Mouse (Mus musculus) midbrain, embryonic 14.5 days (tissue): ENCODE results near the gene Prrt1. TPM values are rescaled to one million over a fixed set of nuclear protein-coding genes. Genes with fewer than 3 reads are reported as not detected.

Source experiments
- ATAC-seq: fragments of 200-750 bp; cut with Nextera tagmentation; 2 replicates; pipeline ENCODE4 v1.8.0; 2017; ENCODE audit warnings: moderate number of reproducible peaks, moderate library complexity; ENCODE audit not compliant: low FRiP score, low TSS enrichment
- DNase-seq: peaks from one replicate; pipeline ENCODE4 v3.0.0-alpha.2; 2015
- H3K27ac ChIP-seq: fragments of 300-500 bp; sonication (generic); replicated peaks from 2 replicates; pipeline ENCODE4 v1.5.1; 2014; ENCODE audit warnings: mild to moderate bottlenecking, low read depth, low read length, moderate library complexity
- H3K27me3 ChIP-seq: fragments of 300-500 bp; sonication (generic); 2 replicates; pipeline ENCODE4 v1.6.1; 2014; ENCODE audit warnings: low read length, control low read depth, mixed read lengths; ENCODE audit not compliant: control insufficient read depth, insufficient read depth
- H3K36me3 ChIP-seq: fragments of 300-500 bp; sonication (generic); 2 replicates; pipeline ENCODE4 v1.6.1; 2014; ENCODE audit warnings: low read length, control low read depth; ENCODE audit not compliant: control insufficient read depth, insufficient read depth
- H3K4me1 ChIP-seq: fragments of 300-500 bp; sonication (generic); 2 replicates; pipeline ENCODE4 v1.6.1; 2014; ENCODE audit warnings: mild to moderate bottlenecking, antibody characterized with exemption, low read length, control low read depth; ENCODE audit not compliant: control insufficient read depth, insufficient read depth
- H3K4me2 ChIP-seq: fragments of 300-500 bp; sonication (generic); 2 replicates; pipeline ENCODE4 v1.6.1; 2014; ENCODE audit warnings: mild to moderate bottlenecking, low read length, moderate library complexity
- H3K4me3 ChIP-seq: fragments of 300-500 bp; sonication (generic); replicated peaks from 2 replicates; pipeline ENCODE4 v1.5.1; 2014; ENCODE audit warnings: low read depth, low read length
- H3K9ac ChIP-seq: fragments of 300-500 bp; sonication (generic); replicated peaks from 2 replicates; pipeline ENCODE4 v1.6.1; 2014; ENCODE audit warnings: mild to moderate bottlenecking, low read length, moderate library complexity
- H3K9me3 ChIP-seq: fragments of 300-500 bp; sonication (generic); 2 replicates; pipeline ENCODE4 v1.6.1; 2016; ENCODE audit warnings: low read length, control low read depth, mixed read lengths; ENCODE audit not compliant: control insufficient read depth
- whole genome bisulfite sequencing: fragments of 180-500 bp; shearing (Covaris S2); extraction: QIAGEN DNeasy Blood & Tissue Kit; methylation state at CpG from one replicate; pipeline ENCODE4 v1.1.7; 2014; 5-methylcytosine and 5-hydroxymethylcytosine counted together
- polyA plus RNA-seq: library from polyadenylated mRNA; unstranded; fragments of >200 nt; fragmentation: Nextera tagmentation; extraction: Ambion mirVana; gene quantifications from 2 replicates; pipeline ENCODE4 v1.2.1, GENCODE M21; 2014

Prrt1 gene
- polyA plus RNA-seq, 1 experiment from 2014 or later, result 12.4 TPM

DNA sequence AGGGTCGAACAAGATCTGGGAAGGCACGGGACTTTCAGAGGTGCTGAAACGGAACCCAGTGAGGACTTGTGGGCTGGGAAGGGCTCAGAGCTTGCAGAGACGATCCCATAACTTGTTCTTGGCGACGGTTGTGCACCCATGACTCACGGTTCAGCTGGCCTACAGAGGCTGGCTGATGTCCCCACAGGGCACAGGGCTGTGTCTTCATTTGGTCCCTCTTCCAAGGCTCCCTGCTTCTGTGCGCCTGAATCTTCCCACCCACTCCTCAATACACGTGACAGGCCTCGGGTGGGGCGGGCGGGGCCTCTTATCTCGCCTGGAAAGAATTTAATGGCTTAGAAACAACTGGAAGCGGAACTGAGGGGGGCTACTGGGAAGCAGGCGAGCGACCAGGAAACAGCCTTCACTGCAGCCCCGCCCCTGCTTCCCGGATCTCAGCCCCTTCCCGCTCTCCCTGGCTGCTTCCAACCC is 31.8 kb downstream of the Prrt1 start:
- WGBS, result 14% methylated on average over 19 of the region's 19 CpGs
- Histone ChIP-seq H3K9me3 (no peaks in the 10 kb centered on the region), H3K4me1 (no peaks in the 10 kb centered on the region), H3K27ac (no peak overlapping the region), H3K4me3 (no peak overlapping the region), H3K4me2 (peak overlapping the region; percentile 22), H3K9ac (no peak overlapping the region), H3K27me3 (peaks cover 8% of the 10 kb centered on the region), H3K36me3 (no peaks in the 10 kb centered on the region)
- ATAC-seq (no peak), DNase-seq (no peak)

- Histone ChIP-seq H3K36me3 (no peaks in the 10 kb centered on the region), H3K4me3 (no peak overlapping the region), H3K27ac (no peak overlapping the region), H3K4me1 (no peaks in the 10 kb centered on the region), H3K4me2 (no peak overlapping the region), H3K9ac (no peak overlapping the region), H3K27me3 (peaks cover 8% of the 10 kb centered on the region), H3K9me3 (no peaks in the 10 kb centered on the region)
- no peak for DNase-seq
- 93% methylated on average over 1 of the region's 1 CpGs for WGBS
- ATAC-seq, result no peak
Measured at GRCm38 (mm10) chr17:34662468-34662867, 33.1 kb downstream of the Prrt1 start.

DNA sequence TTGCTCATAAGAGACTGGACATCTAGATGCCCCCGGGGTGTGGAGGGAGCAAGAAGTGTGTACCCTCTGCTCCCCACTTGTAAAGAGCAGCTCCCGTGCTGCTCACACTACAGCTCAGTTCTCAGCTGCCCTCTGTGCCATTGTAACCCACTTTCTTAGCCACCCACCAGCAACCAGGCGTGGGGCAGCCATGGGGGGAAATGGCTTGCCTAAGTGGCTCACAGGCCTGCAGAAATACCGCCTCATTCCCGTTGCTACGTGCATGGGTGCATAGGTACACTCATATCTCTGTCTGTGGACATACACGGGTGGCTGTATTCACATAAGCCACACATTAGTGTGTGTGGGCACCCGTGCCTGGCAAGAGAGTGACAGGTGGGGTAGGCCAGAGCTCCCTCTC is 33.6 kb downstream of the Prrt1 start:
- Histone ChIP-seq H3K27ac (no peak overlapping the region), H3K4me3 (no peak overlapping the region), H3K9ac (no peak overlapping the region), H3K36me3 (no peaks in the 10 kb centered on the region), H3K4me2 (no peak overlapping the region), H3K4me1 (no peaks in the 10 kb centered on the region), H3K27me3 (peaks cover 8% of the 10 kb centered on the region), H3K9me3 (no peaks in the 10 kb centered on the region)
- DNase-seq (no peak), ATAC-seq (no peak)
- 85% methylated on average over 8 of the region's 8 CpGs for WGBS

GRCm38 (mm10) chr17:34663558-34663957 is 34.2 kb downstream of the Prrt1 start:
- H3K4me2 ChIP-seq, result no peak overlapping the region
- H3K9ac ChIP-seq, result no peak overlapping the region
- H3K36me3 ChIP-seq, result no peaks in the 10 kb centered on the region
- 56% methylated on average over 1 of the region's 1 CpGs for whole genome bisulfite sequencing
- ATAC-seq (no peak), DNase-seq (no peak)
- no peak overlapping the region for H3K4me3 ChIP-seq
- no peaks in the 10 kb centered on the region for H3K4me1 ChIP-seq
- H3K27ac ChIP-seq, result no peak overlapping the region
- no peaks in the 10 kb centered on the region for H3K9me3 ChIP-seq
- H3K27me3 ChIP-seq, result peaks cover 8% of the 10 kb centered on the region

- Histone ChIP-seq H3K27ac (no peak overlapping the region), H3K9ac (no peak overlapping the region), H3K4me2 (no peak overlapping the region), H3K4me3 (no peak overlapping the region), H3K27me3 (peaks cover 8% of the 10 kb centered on the region), H3K9me3 (no peaks in the 10 kb centered on the region), H3K36me3 (no peaks in the 10 kb centered on the region), H3K4me1 (no peaks in the 10 kb centered on the region)
- 78% methylated on average over 7 of the region's 7 CpGs for WGBS
- no peak for ATAC-seq
- DNase-seq, result no peak
Measured at GRCm38 (mm10) chr17:34664472-34664871, 35.1 kb downstream of the Prrt1 start.

DNA sequence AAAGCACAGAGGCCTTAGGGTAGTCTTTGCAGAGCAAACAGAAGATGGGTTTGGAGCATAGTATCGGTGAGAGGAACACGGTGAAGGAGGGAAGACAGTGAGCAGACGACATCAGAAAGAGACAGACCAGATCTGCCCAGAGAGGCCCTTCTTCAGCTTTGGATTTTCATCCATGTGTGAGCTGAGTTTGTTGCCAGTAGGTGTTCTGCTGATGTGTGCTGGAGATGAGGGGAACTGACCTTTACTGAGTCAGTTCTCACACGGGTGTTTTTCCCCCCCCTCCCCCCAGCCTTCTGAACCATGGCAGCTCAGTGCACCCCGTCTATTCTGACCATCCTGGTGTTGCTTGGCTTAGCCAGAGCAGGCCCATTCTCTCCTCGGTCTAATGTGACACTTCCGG is 40.9 kb downstream of the Prrt1 start, which contains the start of gene Tnxb:
Gene Tnxb, plus strand, starts transcription at position 301 of the 400 bp plus-strand sequence.
- DNase-seq (no peak), ATAC-seq (no peak)
- Histone ChIP-seq H3K4me1 (peaks cover 11% of the 10 kb centered on the region; the same call in 1 of the 2 replicates), H3K4me2 (peak within 1 kb of the TSS; percentile 62), H3K27me3 (peaks cover 43% of the 10 kb centered on the region), H3K9me3 (no peaks in the 10 kb centered on the region), H3K36me3 (no peaks in the 10 kb centered on the region), H3K9ac (peak within 1 kb of the TSS; percentile 40), H3K4me3 (peak within 1 kb of the TSS; percentile 33), H3K27ac (no peak within 1 kb of the TSS)
- WGBS, result 63% methylated on average over 7 of the region's 7 CpGs

- Histone ChIP-seq H3K4me1 (peaks cover 11% of the 10 kb centered on the region; the same call in 1 of the 2 replicates), H3K4me2 (peak overlapping the region; percentile 62), H3K9ac (peak overlapping the region; percentile 40), H3K27ac (no peak overlapping the region), H3K27me3 (peaks cover 43% of the 10 kb centered on the region), H3K36me3 (no peaks in the 10 kb centered on the region), H3K4me3 (peak overlapping the region; percentile 33), H3K9me3 (no peaks in the 10 kb centered on the region)
- DNase-seq (peak; percentile 35), ATAC-seq (peak; percentile 34; the same call in 1 of the 2 replicates)
- 9% methylated on average over 93 of the region's 93 CpGs for WGBS
Measured at GRCm38 (mm10) chr17:34671151-34672066, 42.1 kb downstream of the Prrt1 start.

DNA sequence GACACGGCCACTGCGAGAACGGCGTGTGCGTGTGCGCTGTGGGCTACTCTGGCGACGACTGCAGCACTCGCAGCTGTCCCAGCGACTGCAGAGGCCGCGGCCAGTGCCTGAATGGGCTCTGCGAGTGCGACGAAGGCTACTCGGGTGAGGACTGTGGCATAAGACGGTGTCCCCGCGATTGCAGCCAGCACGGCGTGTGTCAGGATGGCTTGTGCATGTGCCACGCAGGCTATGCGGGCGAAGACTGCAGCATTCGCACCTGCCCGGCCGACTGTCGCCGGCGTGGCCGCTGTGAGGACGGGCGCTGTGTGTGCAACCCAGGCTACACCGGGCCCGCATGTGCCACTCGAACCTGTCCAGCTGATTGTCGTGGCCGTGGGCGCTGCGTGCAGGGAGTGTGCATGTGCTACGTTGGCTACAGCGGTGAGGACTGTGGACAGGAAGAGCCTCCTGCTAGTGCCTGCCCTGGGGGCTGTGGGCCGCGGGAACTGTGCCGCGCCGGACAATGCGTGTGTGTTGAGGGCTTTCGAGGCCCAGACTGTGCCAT is 43.0 kb downstream of the Prrt1 start:
- Histone ChIP-seq H3K27ac (no peak overlapping the region), H3K27me3 (peaks cover 43% of the 10 kb centered on the region), H3K4me2 (peak overlapping the region; percentile 62), H3K9ac (peak overlapping the region; percentile 16; the same call in 1 of the 2 replicates), H3K4me3 (peak overlapping the region; percentile 33), H3K9me3 (no peaks in the 10 kb centered on the region), H3K4me1 (peaks cover 11% of the 10 kb centered on the region; the same call in 1 of the 2 replicates), H3K36me3 (no peaks in the 10 kb centered on the region)
- 32% methylated on average over 49 of the region's 49 CpGs for WGBS
- ATAC-seq, result no peak
- peak; percentile 29 for DNase-seq
